ENCODE assay signal across 10 mouse cellular contexts in genomic region chr13:96925991-96926725, GRCm38 (mm10). TPM values are rescaled to one million over a fixed set of nuclear protein-coding genes. Genes with fewer than 3 reads are reported as not detected.
DNase-seq lines count a peak whose midpoint lies in the region; ATAC-seq and TF ChIP-seq lines count a peak whose summit lies in the region.
"Had no signal": no experiment of that assay in that cellular context is flagged by ENCODE, and none has a peak within 500 bp of the region (broad histone marks: within the 10 kb centered on the region; RNA-seq: fewer than 3 reads in every experiment).

No protein-coding gene starts in this region.

- no peaks in the 10 kb centered on the region for H3K9me3 ChIP-seq in midbrain, embryonic 11.5 days (ENCODE audit: control insufficient read depth, low read length)
- no peaks in the 10 kb centered on the region for H3K9me3 ChIP-seq in midbrain, embryonic 10.5 days (replicated peaks)
- no peaks in the 10 kb centered on the region for H3K9me3 ChIP-seq in limb, embryonic 14.5 days (ENCODE audit: control insufficient read depth, low read length)

- H3K36me3 ChIP-seq in midbrain, embryonic 11.5 days (ENCODE audit: control insufficient read depth, insufficient read depth, low read length) = no peaks in the 10 kb centered on the region
- H3K36me3 ChIP-seq in midbrain, embryonic 10.5 days = no peaks in the 10 kb centered on the region
- no peaks in the 10 kb centered on the region for H3K36me3 ChIP-seq in limb, embryonic 14.5 days (ENCODE audit: control insufficient read depth, insufficient read depth, low read length)

- WGBS in midbrain, embryonic 11.5 days = 42% methylated on average over 10 of the region's 10 CpGs
- WGBS in midbrain, embryonic 10.5 days = 37% methylated on average over 10 of the region's 10 CpGs
- 25% methylated on average over 10 of the region's 10 CpGs for WGBS in limb, embryonic 14.5 days

- intact Hi-C loops in heart, postnatal 14 days (cut with DNase I) = no loop called here

- no peak for TF ChIP-seq POLR2A in limb, embryonic 14.5 days (IDR thresholded peaks at IDR 0.05; ENCODE audit: borderline replicate concordance, extremely low read depth, insufficient read depth, insufficient read length)

- peaks cover 18% of the 10 kb centered on the region for H3K27me3 ChIP-seq in midbrain, embryonic 11.5 days (ENCODE audit: control insufficient read depth, insufficient read depth, low read length)
- H3K27me3 ChIP-seq in midbrain, embryonic 10.5 days (ENCODE audit: low read depth, poor library complexity, severe bottlenecking) = peaks cover 55% of the 10 kb centered on the region
- 0 out of 2 replicates have a peak, but pooled peaks cover 5% of the 10 kb centered on the region for H3K27me3 ChIP-seq in limb, embryonic 14.5 days (ENCODE audit: control insufficient read depth, insufficient read depth, low read length)

- no peak overlapping the region for H3K27ac ChIP-seq in midbrain, embryonic 11.5 days (ENCODE audit: low read depth, low read length)
- H3K27ac ChIP-seq in midbrain, embryonic 10.5 days (replicated peaks) = no peak overlapping the region
- no peak overlapping the region for H3K27ac ChIP-seq in limb, embryonic 14.5 days (replicated peaks; ENCODE audit: low read depth, low read length)

- no peak overlapping the region for H3K4me3 ChIP-seq in midbrain, embryonic 11.5 days (ENCODE audit: low read depth, low read length)
- no peak overlapping the region for H3K4me3 ChIP-seq in midbrain, embryonic 10.5 days
- peak overlapping the region; percentile 81 for H3K4me3 ChIP-seq in limb, embryonic 14.5 days (replicated peaks; ENCODE audit: low read length)

- H3K4me1 ChIP-seq in midbrain, embryonic 11.5 days (ENCODE audit: control insufficient read depth, insufficient read depth, low read length) = peaks cover 13% of the 10 kb centered on the region
- H3K4me1 ChIP-seq in midbrain, embryonic 10.5 days = peaks cover 33% of the 10 kb centered on the region
- H3K4me1 ChIP-seq in limb, embryonic 14.5 days (ENCODE audit: control insufficient read depth, insufficient read depth, low read length) = peaks cover 3% of the 10 kb centered on the region; the same call in 1 of the 2 replicates

- no peak for ATAC-seq in midbrain, embryonic 11.5 days (ENCODE audit: low FRiP score)
- ATAC-seq in limb, embryonic 14.5 days (ENCODE audit: low FRiP score, low read depth) = no peak

- no peak overlapping the region for H3K4me2 ChIP-seq in midbrain, embryonic 11.5 days
- H3K4me2 ChIP-seq in limb, embryonic 14.5 days (replicated peaks; ENCODE audit: low read depth, low read length, severe bottlenecking) = 0 out of 2 replicates have a peak overlapping the region, but pooled peaks have one; percentile 99

- DNase-seq in heart, adult 11 months = peak; percentile 64
- DNase-seq in heart, postnatal 14 days = no peak
- DNase-seq in midbrain, embryonic 11.5 days (ENCODE audit: low spot score, missing footprints) = peak; percentile 88
- no peak for DNase-seq in midbrain, embryonic 10.5 days (ENCODE audit: low spot score)
- no peak for DNase-seq in limb, embryonic 14.5 days (ENCODE audit: low spot score)
- peak; percentile 40 for DNase-seq in testis, postnatal 10 days (ENCODE audit: low spot score)
- no peak for DNase-seq in right cerebral cortex, adult 18-20 months
- no peak for DNase-seq in cerebellum, postnatal 25 days
- DNase-seq: layer of hippocampus, adult 9-11 months; lung, postnatal 36 days had no signal

- no peak overlapping the region for H3K9ac ChIP-seq in midbrain, embryonic 11.5 days (ENCODE audit: low read length)
- H3K9ac ChIP-seq in limb, embryonic 14.5 days (ENCODE audit: low read depth, low read length, severe bottlenecking) = no peak overlapping the region

RNA-seq across cellular contexts. Expression of gene Gcnt4, which starts 1.7 kb away (rescaled TPM):
- under 1 TPM; 0.22 TPM for total RNA-seq in heart, postnatal 14 days (2021)
- 0.25 and 0.29 TPM in 2 replicates for polyA plus RNA-seq in midbrain, embryonic 11.5 days (2014; fragmentation: Nextera tagmentation; extraction: Ambion mirVana)
- polyA plus RNA-seq in midbrain, embryonic 10.5 days (2016; fragmentation: Nextera tagmentation; extraction: Ambion mirVana) = 0.41 and 0.81 TPM in 2 replicates
- polyA plus RNA-seq in limb, embryonic 14.5 days (2012; rRNA removed) = 0.63 and 0.81 TPM in 2 replicates
- 0.26 and 0.44 TPM in 2 replicates for polyA plus RNA-seq in limb, embryonic 14.5 days (2014; fragmentation: Nextera tagmentation; extraction: Ambion mirVana)

Comparison
In these comparisons a context has a peak if more than half of its experiments do, and no peak if none do; other contexts are left out.
1. DNase-seq: peak in heart, adult 11 months (single experiment), midbrain, embryonic 11.5 days (single experiment) and testis, postnatal 10 days (single experiment); none in heart, postnatal 14 days (0 of 2), midbrain, embryonic 10.5 days (single experiment), limb, embryonic 14.5 days (single experiment), right cerebral cortex, adult 18-20 months (single experiment) and cerebellum, postnatal 25 days (0 of 2).